Mouse (Mus musculus): ENCODE data around the gene Il2. TPM values are rescaled to one million over a fixed set of nuclear protein-coding genes. Genes with fewer than 3 reads are reported as not detected.

Il2 gene
- total RNA-seq (2021), result not detected
- long read RNA-seq, result 0 reads

DNA sequence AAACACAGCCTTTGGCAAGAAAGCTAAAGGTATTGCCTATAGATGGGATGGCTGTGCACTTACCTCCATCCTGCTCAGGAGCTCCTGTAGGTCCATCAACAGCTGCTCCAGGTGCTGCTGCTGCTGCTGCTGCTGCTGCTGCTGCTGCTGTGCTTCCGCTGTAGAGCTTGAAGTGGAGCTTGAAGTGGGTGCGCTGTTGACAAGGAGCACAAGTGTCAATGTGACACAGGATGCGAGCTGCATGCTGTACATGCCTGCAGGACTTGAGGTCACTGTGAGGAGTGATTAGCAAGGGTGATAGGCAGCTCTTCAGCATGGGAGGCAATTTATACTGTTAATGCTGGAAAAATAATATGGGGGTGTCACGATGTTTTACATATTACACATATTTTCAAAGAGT, at the start of gene Il2:
Il2 (minus strand) TSS at position 305 of the 400 bp plus-strand sequence.
- DNase-seq (ENCODE audit: low spot score in 2 of 2), result no peak

GRCm38 (mm10) chr3:37174711-37175572, 49.2 kb upstream of the Il2 start:
- no peak for DNase-seq (ENCODE audit: low spot score in 2 of 2)

DNA sequence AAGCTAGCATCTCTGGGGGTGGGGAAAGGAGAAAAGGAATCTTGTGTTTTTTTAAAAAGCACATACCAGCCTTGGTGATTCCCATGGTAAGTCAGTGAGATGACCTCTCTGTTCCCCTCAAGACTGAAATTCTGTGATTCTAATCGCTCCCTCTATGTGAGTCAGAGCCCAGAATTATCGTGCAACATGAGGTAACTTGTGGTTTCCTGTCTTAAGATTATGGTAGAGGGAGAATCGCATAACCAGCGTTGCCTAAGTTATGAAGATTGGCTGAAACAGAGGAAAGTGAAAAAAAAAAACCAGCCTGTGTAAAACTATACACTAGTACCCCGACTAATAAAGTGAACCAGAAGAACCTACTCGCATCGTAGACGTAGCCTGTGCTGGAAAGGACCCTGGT, 47.5 kb upstream of the Il2 start:
- no peak for DNase-seq (ENCODE audit: low spot score in 2 of 2)

GRCm38 (mm10) chr3:37169283-37169682, 43.5 kb upstream of the Il2 start:
- no peak for DNase-seq (ENCODE audit: low spot score in 2 of 2)

- DNase-seq (ENCODE audit: low spot score in 2 of 2), result no peak
These were observed 35.3 kb upstream of the Il2 start for GRCm38 (mm10) chr3:37161096-37161495.

DNA sequence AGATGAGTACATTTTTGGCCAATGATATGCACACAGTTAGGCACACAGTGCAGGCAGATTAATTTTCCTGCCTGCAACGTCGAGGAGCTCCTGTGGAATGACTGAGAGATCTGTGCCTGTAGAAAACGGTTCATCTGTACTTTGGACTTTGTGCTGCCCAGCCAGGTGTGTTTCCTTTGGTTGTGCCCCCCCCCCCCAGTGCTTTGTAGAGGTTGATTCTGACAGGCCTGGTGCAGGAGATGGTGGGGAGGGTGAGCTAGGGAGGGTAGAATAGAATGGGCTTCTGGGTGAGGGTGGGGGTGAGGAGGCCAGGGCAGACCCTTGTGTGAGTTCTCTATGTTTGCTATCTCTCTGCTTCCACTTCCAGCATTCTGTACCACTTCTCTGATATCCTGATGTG, 32.5 kb upstream of the Il2 start:
- DNase-seq (ENCODE audit: low spot score in 2 of 2), result no peak

- no peak for DNase-seq (ENCODE audit: low spot score in 2 of 2)
These were observed 31.3 kb upstream of the Il2 start for GRCm38 (mm10) chr3:37157082-37157481.

DNA sequence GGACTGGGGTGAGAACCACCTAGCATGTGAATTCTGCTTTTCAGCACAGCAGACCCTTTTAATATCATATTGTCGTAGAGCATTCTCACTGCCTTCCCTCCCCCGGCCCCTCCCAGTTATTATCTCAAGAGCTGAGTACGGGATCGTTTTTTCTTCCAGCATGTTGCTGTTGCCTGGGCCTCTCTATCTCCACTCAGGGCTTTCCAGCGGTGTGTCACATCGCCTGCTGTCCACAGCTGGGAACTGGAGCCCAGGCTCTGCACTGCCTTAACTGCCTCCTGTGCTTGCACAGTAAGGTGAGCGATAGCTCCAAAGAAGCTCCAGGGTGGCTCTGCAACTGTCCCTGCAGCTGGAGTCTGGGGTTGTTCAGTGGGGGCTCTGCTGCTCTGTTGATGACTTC, 28.6 kb upstream of the Il2 start:
- DNase-seq (ENCODE audit: low spot score in 2 of 2), result no peak

- no peak for DNase-seq (ENCODE audit: low spot score in 2 of 2)
These were observed 27.2 kb upstream of the Il2 start for GRCm38 (mm10) chr3:37153004-37153403.

GRCm38 (mm10) chr3:37152274-37152673, 26.5 kb upstream of the Il2 start:
- no peak for DNase-seq (ENCODE audit: low spot score in 2 of 2)

DNA sequence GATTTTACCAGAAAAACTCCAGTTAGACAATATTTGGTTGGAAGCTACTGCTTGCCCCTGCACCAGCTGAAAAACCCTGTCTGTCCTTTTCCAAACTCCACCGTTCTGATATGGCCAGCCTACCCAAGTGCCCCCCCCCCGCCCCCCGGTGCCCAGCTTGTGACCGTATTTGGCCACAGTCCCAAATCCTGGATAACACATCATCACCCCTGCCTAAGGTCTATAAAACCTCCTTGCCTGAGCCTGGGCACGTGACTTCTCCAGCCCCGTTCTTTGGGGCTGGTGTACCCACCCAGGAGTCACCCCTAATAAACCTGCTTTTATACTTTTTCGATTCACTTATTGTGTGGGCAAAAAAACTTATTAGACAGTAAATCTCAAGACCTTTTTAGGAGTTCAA, 21.1 kb upstream of the Il2 start:
- DNase-seq (ENCODE audit: low spot score in 2 of 2), result no peak

- no peak for DNase-seq (ENCODE audit: low spot score in 2 of 2)
These were observed 20.6 kb upstream of the Il2 start for GRCm38 (mm10) chr3:37146406-37146805.

DNA sequence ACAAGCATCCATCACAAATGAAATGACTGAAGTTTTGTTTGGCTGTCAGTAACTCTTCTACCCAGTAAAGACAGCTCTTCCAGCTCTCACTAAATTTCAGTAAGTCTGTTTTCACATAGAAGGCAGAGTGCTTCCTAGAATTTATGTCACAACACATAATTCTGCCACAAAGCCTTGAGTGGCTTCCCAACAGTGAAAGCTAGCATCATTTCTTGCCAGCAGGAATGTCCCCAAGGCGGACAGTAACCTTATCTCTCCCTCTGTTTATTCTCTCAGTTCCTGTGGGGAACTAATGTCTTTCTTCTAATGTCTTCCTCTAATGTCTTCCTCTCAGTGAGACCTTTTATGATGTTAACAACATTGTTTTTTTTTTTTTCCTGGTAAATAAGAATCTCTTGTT, 19.2 kb upstream of the Il2 start:
- DNase-seq (ENCODE audit: low spot score in 2 of 2), result no peak

GRCm38 (mm10) chr3:37141827-37142226, 16.1 kb upstream of the Il2 start:
- no peak for DNase-seq (ENCODE audit: low spot score in 2 of 2)

DNA sequence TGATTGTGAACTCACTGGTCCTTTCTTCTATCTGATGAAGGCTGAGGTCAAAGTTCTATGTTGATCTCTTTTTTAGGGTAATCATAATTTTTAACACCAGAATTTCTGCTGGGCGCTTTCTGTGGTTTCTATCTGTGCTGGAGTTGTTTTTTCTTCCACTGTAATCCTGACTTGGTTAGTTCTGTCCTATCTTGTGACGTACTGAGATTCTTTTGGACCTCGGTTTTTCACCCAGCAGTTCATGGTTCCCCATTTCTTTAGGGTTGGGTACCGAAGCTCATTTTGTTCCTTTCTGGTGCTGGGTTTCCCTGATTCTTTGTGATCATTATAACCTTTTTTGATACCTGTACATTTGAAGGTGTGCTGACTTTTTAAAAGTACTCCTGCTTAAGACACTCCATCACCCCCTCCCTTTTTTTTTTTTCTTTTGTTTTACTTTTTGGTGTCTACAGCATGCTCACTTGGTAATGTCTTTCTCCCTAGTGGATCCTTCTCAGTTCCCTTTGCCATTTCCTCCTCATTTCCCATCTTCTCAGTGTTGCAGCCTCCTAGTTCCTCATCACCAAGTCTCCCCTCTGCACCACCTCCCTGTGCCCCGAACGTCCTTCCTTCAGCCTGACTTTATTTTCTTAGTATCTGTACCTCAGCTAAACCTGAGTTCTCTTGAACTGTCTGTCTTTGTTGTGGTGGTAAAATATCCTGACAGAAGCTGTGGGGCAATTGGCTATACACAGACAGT, 14.6 kb upstream of the Il2 start:
- DNase-seq (ENCODE audit: low spot score in 2 of 2), result no peak

DNA sequence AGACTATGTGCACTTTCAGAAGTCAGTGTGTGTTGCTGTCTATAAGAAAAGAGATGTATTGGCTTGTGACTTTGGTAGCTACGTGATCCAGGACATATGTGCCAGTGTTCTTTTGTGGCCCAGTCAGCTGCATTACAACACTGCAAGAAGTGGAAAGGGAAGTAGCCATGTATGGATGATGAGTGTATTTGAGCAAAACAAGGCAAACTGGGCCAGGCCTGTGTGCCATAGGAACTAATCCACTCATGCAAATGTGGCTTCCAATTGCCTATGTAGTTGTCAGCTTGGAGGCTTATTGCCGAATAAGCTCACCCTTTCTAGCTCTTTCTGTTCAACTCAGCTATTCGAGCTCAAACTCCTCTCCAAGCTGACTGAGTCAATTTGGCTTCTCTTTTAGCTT, 13.4 kb upstream of the Il2 start:
- DNase-seq (ENCODE audit: low spot score in 2 of 2), result no peak

DNA sequence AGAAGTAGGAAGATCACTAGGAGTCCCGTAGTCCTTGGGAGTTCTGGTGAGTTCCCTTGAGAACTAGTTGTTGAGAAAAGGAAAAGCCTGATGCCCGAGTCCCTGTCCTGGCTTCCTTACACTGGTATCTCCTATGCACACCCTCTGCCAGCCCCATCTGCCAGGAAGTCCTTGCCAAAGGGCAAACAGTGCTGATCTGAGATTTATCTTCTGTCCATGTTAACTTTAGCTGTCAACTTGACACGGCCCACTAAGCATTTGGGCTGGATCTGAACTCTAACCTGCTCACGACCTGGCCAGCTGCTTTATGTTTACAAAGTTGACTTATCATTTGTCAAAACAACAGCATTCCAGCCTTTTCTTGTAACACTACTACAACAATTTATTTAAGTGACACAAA, 11.5 kb upstream of the Il2 start:
- no peak for DNase-seq (ENCODE audit: low spot score in 2 of 2)

DNA sequence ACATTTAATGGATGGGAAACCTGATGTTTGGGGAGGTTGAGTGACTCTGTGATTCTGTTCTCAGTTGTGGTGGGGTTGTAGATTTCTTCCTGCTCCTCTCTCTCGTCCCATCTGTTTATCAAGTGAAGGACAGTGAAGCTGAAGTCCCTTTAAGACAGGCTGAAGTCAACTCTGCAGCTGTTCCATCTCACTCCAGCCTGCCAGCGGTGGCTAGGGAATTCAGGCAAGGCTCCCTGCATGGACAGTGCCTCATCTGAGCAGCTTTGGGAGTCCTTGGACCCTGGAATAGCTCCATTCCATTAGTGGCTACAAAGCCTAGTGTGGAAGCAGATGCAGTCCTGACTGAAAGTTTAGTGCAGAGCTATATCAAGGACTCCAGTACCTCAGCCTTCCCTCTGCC, 3.3 kb upstream of the Il2 start:
- DNase-seq (ENCODE audit: low spot score in 2 of 2), result no peak

DNA sequence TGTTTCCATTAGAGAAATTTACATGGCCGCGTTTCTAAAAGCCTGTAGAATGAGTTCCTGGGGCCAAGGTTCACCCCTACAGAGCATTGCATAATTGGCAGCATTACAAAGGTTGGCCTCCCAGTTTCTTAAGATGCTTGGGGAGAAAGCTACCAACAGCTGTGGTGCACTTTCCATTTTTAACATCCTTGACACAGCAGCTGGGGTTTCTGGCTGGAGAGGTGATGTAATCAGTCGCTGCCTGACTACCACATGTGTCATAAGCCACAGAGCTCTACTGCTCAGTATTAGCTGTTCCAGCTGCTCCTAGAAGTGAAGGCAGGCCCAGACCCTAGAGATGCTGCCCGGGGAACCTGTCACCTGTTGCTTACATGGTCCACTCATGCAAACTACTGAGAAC, 2.5 kb upstream of the Il2 start:
- no peak for DNase-seq (ENCODE audit: low spot score in 2 of 2)

DNA sequence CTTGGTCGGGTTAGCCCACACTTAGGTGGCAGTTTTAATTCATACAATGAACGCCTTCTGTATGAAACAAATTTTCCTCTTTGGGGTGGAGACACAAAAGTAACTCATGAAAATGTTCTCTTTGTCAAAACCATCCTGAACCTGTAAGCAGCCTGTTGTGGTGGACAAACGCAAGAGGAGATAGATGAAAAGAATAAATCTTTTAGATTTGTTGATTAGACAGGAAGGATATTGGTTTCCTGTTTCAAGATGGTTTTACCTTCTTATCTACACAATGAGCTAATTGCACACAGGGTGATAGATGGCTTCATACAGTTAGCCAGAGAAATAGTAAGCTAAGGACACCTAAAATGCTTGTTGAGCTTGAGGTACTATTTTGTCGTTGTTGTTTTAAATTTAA, 403 bp upstream of the Il2 start:
- no peak for DNase-seq (ENCODE audit: low spot score in 2 of 2)

DNA sequence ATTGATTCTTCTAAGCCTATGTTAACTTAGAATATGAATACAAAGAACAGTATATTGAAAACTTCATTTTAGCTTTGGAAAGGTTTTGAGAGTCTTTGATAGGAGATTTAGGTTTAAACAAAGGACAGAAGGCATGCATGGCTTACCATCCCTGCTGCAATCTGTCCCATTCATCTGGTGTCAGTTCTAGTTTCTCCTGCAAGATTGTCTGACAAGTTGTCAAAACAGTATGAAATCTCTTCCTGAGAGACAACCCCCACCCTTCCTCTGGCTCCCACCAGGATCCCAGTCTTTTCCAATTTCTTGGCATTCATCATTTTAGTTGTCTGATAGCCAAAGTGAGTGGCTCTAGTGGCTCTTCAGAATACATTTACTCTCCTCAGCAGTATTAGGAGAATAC, 35.0 kb downstream of the Il2 start:
- peak; percentile 57 to 78 for DNase-seq (ENCODE audit: low spot score in 2 of 2)

DNA sequence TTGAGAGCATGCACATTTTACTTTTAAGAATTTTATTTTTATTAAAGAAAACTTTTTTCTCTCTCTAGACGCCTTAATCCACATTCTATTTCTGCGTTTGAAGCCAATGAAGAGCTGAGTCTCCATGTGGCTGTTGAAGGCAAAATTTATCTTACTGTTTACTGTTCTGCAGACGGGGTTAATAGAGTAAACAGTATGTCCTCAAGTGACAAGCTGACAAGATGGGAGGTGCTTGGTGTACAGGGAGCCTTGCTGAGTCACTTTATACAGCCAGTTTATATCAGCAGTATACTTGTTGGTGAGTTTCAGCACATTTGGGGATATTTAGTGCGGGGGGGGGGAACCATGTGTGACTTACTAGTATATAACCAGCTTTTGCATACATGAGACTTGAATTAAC, 40.9 kb downstream of the Il2 start:
- DNase-seq (ENCODE audit: low spot score in 2 of 2), result no peak

GRCm38 (mm10) chr3:37073211-37073610, 52.5 kb downstream of the Il2 start:
- DNase-seq (ENCODE audit: low spot score in 2 of 2), result peak in 1 of 2 experiments; percentile 28
